Mouse (Mus musculus) heart, embryonic 10.5 days (tissue): Measurements from ENCODE around the gene Akap2. TPM values are rescaled to one million over a fixed set of nuclear protein-coding genes. Genes with fewer than 3 reads are reported as not detected.

Experiments
- DNase-seq: peaks from one replicate; pipeline ENCODE4 v3.0.0-alpha.2; 2017; ENCODE audit warnings: low spot score
- H3K27ac ChIP-seq: fragments of 300-500 bp; sonication (generic); 2 replicates; pipeline ENCODE4 v1.5.1; 2016; ENCODE audit warnings: mild to moderate bottlenecking
- H3K27me3 ChIP-seq: fragments of 300-500 bp; sonication (generic); 2 replicates; pipeline ENCODE4 v1.6.1; 2016; ENCODE audit warnings: mild to moderate bottlenecking; ENCODE audit not compliant: poor library complexity, insufficient read depth, severe bottlenecking
- H3K36me3 ChIP-seq: fragments of 300-500 bp; sonication (generic); 2 replicates; pipeline ENCODE4 v1.6.1; 2016; ENCODE audit warnings: mild to moderate bottlenecking, moderate library complexity
- H3K4me1 ChIP-seq: fragments of 300-500 bp; sonication (generic); 2 replicates; pipeline ENCODE4 v1.6.1; 2016; ENCODE audit warnings: mild to moderate bottlenecking
- H3K4me3 ChIP-seq: fragments of 300-500 bp; sonication (generic); 2 replicates; pipeline ENCODE4 v1.5.1; 2016; ENCODE audit warnings: mild to moderate bottlenecking, moderate library complexity
- H3K9me3 ChIP-seq: fragments of 300-500 bp; sonication (generic); 2 replicates; pipeline ENCODE4 v1.6.1; 2016; ENCODE audit warnings: mild to moderate bottlenecking, moderate library complexity
- WGBS: fragments of 180-500 bp; shearing (Covaris S2); methylation state at CpG from one replicate; pipeline ENCODE4 v1.1.7; 2016; 5-methylcytosine and 5-hydroxymethylcytosine counted together
- polyA plus RNA-seq: library from polyadenylated mRNA; unstranded; fragments of >200 nt; fragmentation: Nextera tagmentation; extraction: Ambion mirVana; gene quantifications from 2 replicates; pipeline ENCODE4 v1.2.1, GENCODE M21; 2016

Akap2 gene
- polyA plus RNA-seq, 1 experiment from 2014 or later = 30.1 TPM

- 0 out of 2 replicates have a peak, but pooled peaks cover under 1% of the 10 kb centered on the region for H3K27me3 ChIP-seq
- no peaks in the 10 kb centered on the region for H3K9me3 ChIP-seq
- H3K36me3 ChIP-seq = peaks cover 4% of the 10 kb centered on the region; the same call in 1 of the 2 replicates
- 0 out of 2 replicates have a peak overlapping the region, but pooled peaks have one; percentile 50 for H3K27ac ChIP-seq
- H3K4me1 ChIP-seq = peaks cover 50% of the 10 kb centered on the region
- H3K4me3 ChIP-seq = no peak overlapping the region
- DNase-seq = no peak
These were observed 71.7 kb downstream of the Akap2 start for GRCm38 (mm10) chr4:57789118-57789517.

- 12% methylated on average over 8 of the region's 8 CpGs for WGBS
- no peak overlapping the region for H3K4me3 ChIP-seq
- peak overlapping the region; percentile 49; the same call in 1 of the 2 replicates for H3K27ac ChIP-seq
- H3K36me3 ChIP-seq = no peaks in the 10 kb centered on the region
- no peak for DNase-seq
- peaks cover 67% of the 10 kb centered on the region for H3K4me1 ChIP-seq
- no peaks in the 10 kb centered on the region for H3K27me3 ChIP-seq
- no peaks in the 10 kb centered on the region for H3K9me3 ChIP-seq
These were observed 76.5 kb downstream of the Akap2 start for GRCm38 (mm10) chr4:57793989-57794388.

- Histone ChIP-seq H3K4me1 (peaks cover 63% of the 10 kb centered on the region), H3K4me3 (no peak overlapping the region), H3K9me3 (no peaks in the 10 kb centered on the region), H3K27ac (peak overlapping the region; percentile 49; the same call in 1 of the 2 replicates), H3K36me3 (no peaks in the 10 kb centered on the region), H3K27me3 (no peaks in the 10 kb centered on the region)
- 12% methylated on average over 3 of the region's 3 CpGs for WGBS
- DNase-seq = no peak
These were observed 77.1 kb downstream of the Akap2 start for GRCm38 (mm10) chr4:57794547-57794946.

- DNase-seq = no peak
- WGBS = 56% methylated on average over 9 of the region's 9 CpGs
- peak overlapping the region; percentile 72 for H3K27ac ChIP-seq
- peaks cover 60% of the 10 kb centered on the region for H3K4me1 ChIP-seq
- H3K27me3 ChIP-seq = no peaks in the 10 kb centered on the region
- peaks cover 10% of the 10 kb centered on the region for H3K36me3 ChIP-seq
- no peaks in the 10 kb centered on the region for H3K9me3 ChIP-seq
- no peak overlapping the region for H3K4me3 ChIP-seq
These were observed 80.3 kb downstream of the Akap2 start for GRCm38 (mm10) chr4:57797548-57798285.

- peak; percentile 80 for DNase-seq
- WGBS = 36% methylated on average over 10 of the region's 10 CpGs
These were observed 81.0 kb downstream of the Akap2 start for GRCm38 (mm10) chr4:57798286-57799018.

GRCm38 (mm10) chr4:57799297-57799696 lies 81.8 kb downstream of the Akap2 start:
- peak overlapping the region; percentile 72; the same call in 1 of the 2 replicates for H3K27ac ChIP-seq
- H3K4me1 ChIP-seq = peaks cover 45% of the 10 kb centered on the region
- no peaks in the 10 kb centered on the region for H3K9me3 ChIP-seq
- no peak for DNase-seq
- peaks cover 12% of the 10 kb centered on the region for H3K36me3 ChIP-seq
- WGBS = 26% methylated on average over 1 of the region's 1 CpGs
- no peak overlapping the region for H3K4me3 ChIP-seq
- no peaks in the 10 kb centered on the region for H3K27me3 ChIP-seq

More at GRCm38 (mm10) chr4:57798286-57799018, 81.0 kb downstream of the Akap2 start:
- Histone ChIP-seq H3K9me3 (no peaks in the 10 kb centered on the region), H3K27me3 (no peaks in the 10 kb centered on the region), H3K27ac (peak overlapping the region; percentile 72), H3K36me3 (peaks cover 12% of the 10 kb centered on the region), H3K4me1 (peaks cover 53% of the 10 kb centered on the region), H3K4me3 (no peak overlapping the region)

- WGBS = 65% methylated on average over 7 of the region's 7 CpGs
- no peaks in the 10 kb centered on the region for H3K27me3 ChIP-seq
- H3K9me3 ChIP-seq = no peaks in the 10 kb centered on the region
- peaks cover 38% of the 10 kb centered on the region for H3K4me1 ChIP-seq
- H3K4me3 ChIP-seq = no peak overlapping the region
- peak overlapping the region; percentile 42; the same call in 1 of the 2 replicates for H3K27ac ChIP-seq
- DNase-seq = no peak
- H3K36me3 ChIP-seq = peaks cover 12% of the 10 kb centered on the region
These were observed 83.8 kb downstream of the Akap2 start for GRCm38 (mm10) chr4:57801239-57801638.

- H3K4me3 ChIP-seq = no peak overlapping the region
- no peaks in the 10 kb centered on the region for H3K27me3 ChIP-seq
- peaks cover 12% of the 10 kb centered on the region for H3K36me3 ChIP-seq
- DNase-seq = no peak
- peak overlapping the region; percentile 42; the same call in 1 of the 2 replicates for H3K27ac ChIP-seq
- 86% methylated on average over 5 of the region's 5 CpGs for WGBS
- peaks cover 38% of the 10 kb centered on the region for H3K4me1 ChIP-seq
- H3K9me3 ChIP-seq = no peaks in the 10 kb centered on the region
These were observed 84.5 kb downstream of the Akap2 start for GRCm38 (mm10) chr4:57801986-57802385.

- 72% methylated on average over 3 of the region's 3 CpGs for WGBS
- Histone ChIP-seq H3K9me3 (no peaks in the 10 kb centered on the region), H3K27me3 (no peaks in the 10 kb centered on the region), H3K4me1 (peaks cover 33% of the 10 kb centered on the region), H3K36me3 (peaks cover 12% of the 10 kb centered on the region), H3K27ac (peak overlapping the region; percentile 42; the same call in 1 of the 2 replicates), H3K4me3 (no peak overlapping the region)
- no peak for DNase-seq
These were observed 85.0 kb downstream of the Akap2 start for GRCm38 (mm10) chr4:57802411-57802810.

GRCm38 (mm10) chr4:57804902-57805301 lies 87.4 kb downstream of the Akap2 start:
- Histone ChIP-seq H3K36me3 (peaks cover 22% of the 10 kb centered on the region), H3K9me3 (no peaks in the 10 kb centered on the region), H3K4me1 (peaks cover 16% of the 10 kb centered on the region; the same call in 1 of the 2 replicates), H3K27ac (no peak overlapping the region), H3K27me3 (no peaks in the 10 kb centered on the region), H3K4me3 (no peak overlapping the region)
- whole genome bisulfite sequencing = 57% methylated on average over 6 of the region's 6 CpGs
- no peak for DNase-seq

- H3K27ac ChIP-seq = no peak overlapping the region
- WGBS = 84% methylated on average over 4 of the region's 4 CpGs
These were observed 92.0 kb downstream of the Akap2 start for GRCm38 (mm10) chr4:57809449-57809848.

GRCm38 (mm10) chr4:57812075-57812474 lies 94.6 kb downstream of the Akap2 start:
- H3K27me3 ChIP-seq = no peaks in the 10 kb centered on the region
- peaks cover 12% of the 10 kb centered on the region; the same call in 1 of the 2 replicates for H3K36me3 ChIP-seq
- no peak for DNase-seq
- peak overlapping the region; percentile 86 for H3K27ac ChIP-seq
- H3K9me3 ChIP-seq = no peaks in the 10 kb centered on the region
- H3K4me3 ChIP-seq = no peak overlapping the region
- WGBS = 77% methylated on average over 1 of the region's 1 CpGs
- peaks cover 27% of the 10 kb centered on the region for H3K4me1 ChIP-seq

More at GRCm38 (mm10) chr4:57809449-57809848, 92.0 kb downstream of the Akap2 start:
- Histone ChIP-seq H3K36me3 (peaks cover 12% of the 10 kb centered on the region; the same call in 1 of the 2 replicates), H3K9me3 (no peaks in the 10 kb centered on the region), H3K4me3 (no peak overlapping the region), H3K4me1 (peaks cover 27% of the 10 kb centered on the region), H3K27me3 (no peaks in the 10 kb centered on the region)
- no peak for DNase-seq
